Mouse (Mus musculus) myocyte (in vitro differentiated cells): Measurements from ENCODE around the gene Med17. TPM values are rescaled to one million over a fixed set of nuclear protein-coding genes. Genes with fewer than 3 reads are reported as not detected.

ENCODE experiments used
- H3K27me3 ChIP-seq: one replicate; pipeline ENCODE4 v1.6.1; 2011; ENCODE audit not compliant: control insufficient read depth, insufficient read depth, insufficient read length
- H3K36me3 ChIP-seq: one replicate; pipeline ENCODE4 v1.6.1; 2011; ENCODE audit not compliant: control insufficient read depth, insufficient read depth
- H3K4me2 ChIP-seq: one replicate; pipeline ENCODE4 v1.6.1; 2011; ENCODE audit warnings: low read depth, control low read depth
- H3K4me3 ChIP-seq: one replicate; pipeline ENCODE4 v1.5.1; 2011; ENCODE audit warnings: mild to moderate bottlenecking, control low read depth, moderate library complexity
- H3K79me2 ChIP-seq: one replicate; pipeline ENCODE4 v1.6.1; 2011; ENCODE audit not compliant: control insufficient read depth, insufficient read depth
- H3ac ChIP-seq: one replicate; pipeline ENCODE4 v1.6.1; 2011; ENCODE audit not compliant: control insufficient read depth, insufficient read length
- CEBPB ChIP-seq: IDR thresholded peaks from 2 replicates; pipeline ENCODE4 v1.6.1; 2011; ENCODE audit warnings: mild to moderate bottlenecking, moderate library complexity; ENCODE audit not compliant: poor library complexity, insufficient read depth, severe bottlenecking
- E2F4 ChIP-seq: IDR thresholded peaks from one replicate; pipeline ENCODE4 v1.6.1; 2011; ENCODE audit warnings: mild to moderate bottlenecking, control low read depth, moderate library complexity; ENCODE audit not compliant: insufficient read depth
- MAX ChIP-seq: IDR thresholded peaks from one replicate; pipeline ENCODE4 v1.6.1; 2011; ENCODE audit warnings: low read depth, mild to moderate bottlenecking, control low read depth
- MYOD1 ChIP-seq, 3 experiments: IDR thresholded peaks; one replicate each; pipeline ENCODE4 v1.6.1; 2011; ENCODE audit warnings: control low read depth in 2 of 3, low read depth in 2 of 3, mild to moderate bottlenecking in 2 of 3, moderate library complexity in 1 of 3; ENCODE audit not compliant: insufficient read length in 2 of 3, control insufficient read depth in 1 of 3
- MYOG ChIP-seq, 3 experiments: IDR thresholded peaks; one replicate each; pipeline ENCODE4 v1.6.1; 2011; ENCODE audit warnings: control low read depth in 2 of 3, low read depth in 2 of 3, mild to moderate bottlenecking in 2 of 3; ENCODE audit not compliant: insufficient read length in 2 of 3, control insufficient read depth in 1 of 3, insufficient read depth in 1 of 3
- POLR2A ChIP-seq: IDR thresholded peaks from one replicate; pipeline ENCODE4 v1.6.1; 2011; ENCODE audit warnings: low read depth, mild to moderate bottlenecking, control low read depth, moderate library complexity; ENCODE audit not compliant: insufficient read length
- POLR2AphosphoS2 ChIP-seq: IDR thresholded peaks from one replicate; pipeline ENCODE4 v1.6.1; 2011; ENCODE audit warnings: low read depth, control low read depth; ENCODE audit not compliant: insufficient read length
- REST ChIP-seq: IDR thresholded peaks from one replicate; pipeline ENCODE4 v1.6.1; 2011; ENCODE audit warnings: mild to moderate bottlenecking, control low read depth, moderate library complexity; ENCODE audit not compliant: insufficient read depth, insufficient read length
- SRF ChIP-seq: IDR thresholded peaks from one replicate; pipeline ENCODE4 v1.6.1; 2011; ENCODE audit warnings: low read depth; ENCODE audit not compliant: control insufficient read depth, insufficient read length
- TCF12 ChIP-seq: IDR thresholded peaks from one replicate; pipeline ENCODE4 v1.6.1; 2011; ENCODE audit warnings: mild to moderate bottlenecking, control low read depth; ENCODE audit not compliant: poor library complexity, insufficient read depth, severe bottlenecking
- TCF3 ChIP-seq: IDR thresholded peaks from one replicate; pipeline ENCODE4 v1.6.1; 2011; ENCODE audit warnings: low read depth, control low read depth; ENCODE audit not compliant: insufficient read length
- USF1 ChIP-seq: IDR thresholded peaks from one replicate; pipeline ENCODE4 v1.6.1; 2011; ENCODE audit warnings: low read depth, mild to moderate bottlenecking, control low read depth, moderate library complexity
- polyA plus RNA-seq: library from polyadenylated mRNA; unstranded; fragments of >200 nt; fragmentation: generic; extraction: Trizol; gene quantifications from one replicate; pipeline ENCODE4 v1.2.1, GENCODE M21; 2012; ENCODE audit warnings: missing spikeins

The Med17 gene
- polyA plus RNA-seq, 1 experiment, result 25.2 TPM

- no peak overlapping the region for H3K4me3 ChIP-seq
- H3K36me3 ChIP-seq, result no peaks in the 10 kb centered on the region
- no peaks in the 10 kb centered on the region for H3K79me2 ChIP-seq
- H3K4me2 ChIP-seq, result no peak overlapping the region
- TF ChIP-seq MYOG (IDR thresholded peaks at IDR 0.05; ENCODE audit: control insufficient read depth in 1 of 3, insufficient read depth in 1 of 3, insufficient read length in 2 of 3, low read depth in 2 of 3), result no peak
- no peak for TF ChIP-seq REST
- TF ChIP-seq TCF12, result no peak
- TF ChIP-seq TCF3, result no peak
- no peak for TF ChIP-seq E2F4
- no peak for TF ChIP-seq CEBPB
- no peak overlapping the region for H3ac ChIP-seq
- H3K27me3 ChIP-seq, result peaks cover 12% of the 10 kb centered on the region
These were observed 37.6 kb downstream of the Med17 start for GRCm38 (mm10) chr9:15242130-15242529.

GRCm38 (mm10) chr9:15241596-15241939 is 38.2 kb downstream of the Med17 start:
- no peak overlapping the region for H3ac ChIP-seq
- H3K79me2 ChIP-seq, result no peaks in the 10 kb centered on the region
- H3K4me3 ChIP-seq, result no peak overlapping the region
- no peak for TF ChIP-seq MYOD1 (IDR thresholded peaks at IDR 0.05; ENCODE audit: control insufficient read depth in 1 of 3, insufficient read length in 2 of 3, low read depth in 2 of 3)
- TF ChIP-seq E2F4, result no peak
- TF ChIP-seq MYOG (IDR thresholded peaks at IDR 0.05; ENCODE audit: control insufficient read depth in 1 of 3, insufficient read depth in 1 of 3, insufficient read length in 2 of 3, low read depth in 2 of 3), result no peak
- TF ChIP-seq POLR2A, result no peak
- no peak for TF ChIP-seq TCF12
- no peak for TF ChIP-seq USF1
- no peak for TF ChIP-seq REST
- TF ChIP-seq CEBPB, result no peak
- TF ChIP-seq SRF, result no peak
- no peak overlapping the region for H3K4me2 ChIP-seq
- peaks cover 12% of the 10 kb centered on the region for H3K27me3 ChIP-seq
- no peaks in the 10 kb centered on the region for H3K36me3 ChIP-seq

- no peaks in the 10 kb centered on the region for H3K79me2 ChIP-seq
- H3K4me3 ChIP-seq, result no peak overlapping the region
- TF ChIP-seq MYOG (IDR thresholded peaks at IDR 0.05; ENCODE audit: control insufficient read depth in 1 of 3, insufficient read depth in 1 of 3, insufficient read length in 2 of 3, low read depth in 2 of 3), result no peak
- TF ChIP-seq MYOD1 (IDR thresholded peaks at IDR 0.05; ENCODE audit: control insufficient read depth in 1 of 3, insufficient read length in 2 of 3, low read depth in 2 of 3), result no peak
- TF ChIP-seq POLR2AphosphoS2, result no peak
- TF ChIP-seq POLR2A, result no peak
- no peak for TF ChIP-seq SRF
- no peak for TF ChIP-seq E2F4
- TF ChIP-seq TCF12, result no peak
- TF ChIP-seq MAX, result no peak
- TF ChIP-seq CEBPB, result no peak
- H3K27me3 ChIP-seq, result peaks cover 12% of the 10 kb centered on the region
- H3K36me3 ChIP-seq, result no peaks in the 10 kb centered on the region
- H3K4me2 ChIP-seq, result no peak overlapping the region
- H3ac ChIP-seq, result no peak overlapping the region
These were observed 38.7 kb downstream of the Med17 start for GRCm38 (mm10) chr9:15240863-15241595.

GRCm38 (mm10) chr9:15240006-15240405 is 39.7 kb downstream of the Med17 start:
- Histone ChIP-seq H3ac (no peak overlapping the region), H3K4me3 (no peak overlapping the region), H3K36me3 (no peaks in the 10 kb centered on the region), H3K79me2 (no peaks in the 10 kb centered on the region), H3K27me3 (peaks cover 4% of the 10 kb centered on the region), H3K4me2 (no peak overlapping the region)
- TF ChIP-seq TCF3 (no peak), MYOD1 (IDR thresholded peaks at IDR 0.05; ENCODE audit: control insufficient read depth in 1 of 3, insufficient read length in 2 of 3, low read depth in 2 of 3) (no peak), POLR2AphosphoS2 (no peak), E2F4 (no peak), USF1 (no peak), REST (no peak)

GRCm38 (mm10) chr9:15239042-15239925 is 40.4 kb downstream of the Med17 start, which contains the start of gene Vstm5:
Gene Vstm5, plus strand, starts transcription at chr9:15239045.
- no peaks in the 10 kb centered on the region for H3K36me3 ChIP-seq
- H3K27me3 ChIP-seq, result peaks cover 4% of the 10 kb centered on the region
- H3K4me3 ChIP-seq, result no peak within 1 kb of the TSS
- H3K79me2 ChIP-seq, result no peaks in the 10 kb centered on the region
- no peak within 1 kb of the TSS for H3ac ChIP-seq
- TF ChIP-seq REST (no peak), POLR2A (no peak), SRF (no peak), TCF3 (no peak), POLR2AphosphoS2 (no peak), MAX (no peak), TCF12 (no peak), MYOD1 (IDR thresholded peaks at IDR 0.05; ENCODE audit: control insufficient read depth in 1 of 3, insufficient read length in 2 of 3, low read depth in 2 of 3) (no peak), E2F4 (no peak)
- H3K4me2 ChIP-seq, result no peak within 1 kb of the TSS
